Comparison of ENCODE assay signal across 12 mouse cellular contexts in the genomic region with DNA sequence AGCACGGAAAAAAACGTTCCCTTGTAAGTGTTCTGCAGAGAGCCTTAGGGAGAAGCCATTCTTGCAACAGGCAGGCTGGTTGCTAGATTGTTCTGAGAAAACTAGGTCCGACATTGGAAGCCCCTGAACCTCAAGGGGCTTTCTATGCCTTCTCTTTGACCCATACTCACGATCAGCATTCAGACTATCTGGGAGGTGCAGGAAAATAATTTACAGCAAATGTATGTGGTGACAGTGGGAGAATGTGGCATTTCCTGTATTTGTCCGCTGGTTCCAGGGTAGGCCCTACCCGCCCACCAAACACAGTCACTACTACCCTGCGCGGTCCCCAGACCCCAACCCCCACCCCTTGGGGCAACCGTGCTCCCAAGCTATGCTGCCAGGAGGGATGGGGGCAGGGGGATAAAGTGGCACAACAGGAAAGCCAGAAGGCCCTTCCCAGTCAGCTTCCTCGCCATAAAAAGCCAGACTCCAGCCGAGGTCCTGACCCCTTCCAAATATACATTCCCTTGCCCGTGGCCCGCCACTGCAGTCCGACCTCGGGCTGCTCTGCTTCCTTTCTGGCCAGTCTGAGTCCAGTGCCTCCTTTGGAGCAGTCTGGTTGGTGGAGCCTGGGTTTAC. TPM values are rescaled to one million over a fixed set of nuclear protein-coding genes. Genes with fewer than 3 reads are reported as not detected.
DNase-seq lines count a peak whose midpoint lies in the region; ATAC-seq and TF ChIP-seq lines count a peak whose summit lies in the region.
"Had no signal": no experiment of that assay in that cellular context is flagged by ENCODE, and none has a peak within 500 bp of the region (broad histone marks: within the 10 kb centered on the region; RNA-seq: fewer than 3 reads in every experiment).

No protein-coding gene starts in this region.

- H3K9ac ChIP-seq in heart, embryonic 12.5 days, result peak overlapping the region; percentile 27; the same call in 1 of the 2 replicates
- H3K9ac ChIP-seq in hindbrain, embryonic 14.5 days, result no peak overlapping the region
- no peak overlapping the region for H3K9ac ChIP-seq in neural tube, embryonic 14.5 days (replicated peaks; ENCODE audit: low read depth, low read length)
- H3K9ac ChIP-seq: liver, embryonic 13.5 days had no signal

- no peak overlapping the region for H3K4me3 ChIP-seq in heart, embryonic 12.5 days
- no peak overlapping the region; the same call in 1 of the 2 replicates for H3K4me3 ChIP-seq in layer of hippocampus, adult 2 months
- no peak overlapping the region for H3K4me3 ChIP-seq in hindbrain, embryonic 14.5 days (replicated peaks; ENCODE audit: low read length)
- H3K4me3 ChIP-seq in neural tube, embryonic 14.5 days (ENCODE audit: low read depth, low read length), result no peak overlapping the region
- H3K4me3 ChIP-seq: gastrocnemius, adult 2 months; liver, embryonic 13.5 days; myocyte had no signal

- H3K27me3 ChIP-seq in heart, embryonic 12.5 days (replicated peaks), result peaks cover 66% of the 10 kb centered on the region
- peaks cover 95% of the 10 kb centered on the region for H3K27me3 ChIP-seq in hindbrain, embryonic 14.5 days (ENCODE audit: control insufficient read depth, insufficient read depth, low read length)
- H3K27me3 ChIP-seq in neural tube, embryonic 14.5 days (ENCODE audit: control insufficient read depth, insufficient read depth, low read length), result peaks cover 63% of the 10 kb centered on the region

- ATAC-seq in heart, embryonic 12.5 days (ENCODE audit: insufficient number of reproducible peaks, low FRiP score), result peak; percentile 51; the same call in 1 of the 2 replicates
- ATAC-seq in hindbrain, embryonic 14.5 days (ENCODE audit: low FRiP score), result no peak
- ATAC-seq in neural tube, embryonic 14.5 days (ENCODE audit: low read depth), result no peak

- no peaks in the 10 kb centered on the region for H3K36me3 ChIP-seq in heart, embryonic 12.5 days
- no peaks in the 10 kb centered on the region for H3K36me3 ChIP-seq in hindbrain, embryonic 14.5 days (replicated peaks; ENCODE audit: control insufficient read depth, insufficient read depth)
- no peaks in the 10 kb centered on the region for H3K36me3 ChIP-seq in neural tube, embryonic 14.5 days (ENCODE audit: control insufficient read depth, insufficient read depth, low read length)
- H3K36me3 ChIP-seq: liver, embryonic 13.5 days had no signal

- peaks cover 45% of the 10 kb centered on the region for H3K4me1 ChIP-seq in heart, embryonic 12.5 days (replicated peaks)
- peaks cover 5% of the 10 kb centered on the region; the same call in 1 of the 2 replicates for H3K4me1 ChIP-seq in hindbrain, embryonic 14.5 days (replicated peaks; ENCODE audit: control insufficient read depth, insufficient read depth, low read length)
- no peaks in the 10 kb centered on the region for H3K4me1 ChIP-seq in neural tube, embryonic 14.5 days (ENCODE audit: control insufficient read depth, insufficient read depth, low read length)

- no peak for TF ChIP-seq CTCF in layer of hippocampus, adult 2 months (conservative IDR thresholded peaks at IDR 0.05)

- WGBS in heart, embryonic 12.5 days, result 33% methylated on average over 15 of the region's 15 CpGs
- 32% methylated on average over 15 of the region's 15 CpGs for WGBS in hindbrain, embryonic 14.5 days
- WGBS in neural tube, embryonic 14.5 days, result 25% methylated on average over 15 of the region's 15 CpGs

- peak overlapping the region; percentile 40; the same call in 1 of the 2 replicates for H3K27ac ChIP-seq in heart, embryonic 12.5 days (ENCODE audit: poor library complexity, severe bottlenecking)
- H3K27ac ChIP-seq in layer of hippocampus, adult 2 months, result peak overlapping the region; percentile 51; the same call in 1 of the 2 replicates
- peak overlapping the region; percentile 47; the same call in 1 of the 2 replicates for H3K27ac ChIP-seq in hindbrain, embryonic 14.5 days
- 0 out of 2 replicates have a peak overlapping the region, but pooled peaks have one; percentile 44 for H3K27ac ChIP-seq in neural tube, embryonic 14.5 days (ENCODE audit: low read depth, low read length)
- H3K27ac ChIP-seq: gastrocnemius, adult 2 months; liver, embryonic 13.5 days had no signal

- no peaks in the 10 kb centered on the region for H3K9me3 ChIP-seq in heart, embryonic 12.5 days (replicated peaks)
- no peaks in the 10 kb centered on the region for H3K9me3 ChIP-seq in hindbrain, embryonic 14.5 days (ENCODE audit: control insufficient read depth, low read length)
- H3K9me3 ChIP-seq in neural tube, embryonic 14.5 days (ENCODE audit: control insufficient read depth, low read length), result no peaks in the 10 kb centered on the region
- H3K9me3 ChIP-seq: liver, embryonic 13.5 days had no signal

- peak overlapping the region; percentile 32 for H3K4me2 ChIP-seq in heart, embryonic 12.5 days
- H3K4me2 ChIP-seq in hindbrain, embryonic 14.5 days (replicated peaks), result 0 out of 2 replicates have a peak overlapping the region, but pooled peaks have one; percentile 17
- no peak overlapping the region for H3K4me2 ChIP-seq in neural tube, embryonic 14.5 days (ENCODE audit: low read depth, low read length)
- H3K4me2 ChIP-seq: liver, embryonic 13.5 days had no signal

- DNase-seq in heart, postnatal 4 days, result no peak
- no peak for DNase-seq in layer of hippocampus, adult 2 months (ENCODE audit: low spot score in 2 of 2)
- no peak for DNase-seq in layer of hippocampus, postnatal 25 days (ENCODE audit: extremely low spot score in 1 of 2, low spot score in 1 of 2)
- DNase-seq in hindbrain, embryonic 14.5 days (ENCODE audit: low spot score), result no peak
- no peak for DNase-seq in Muller cell, postnatal 12 days (ENCODE audit: inconsistent ontology term)
- DNase-seq: adrenal gland, postnatal 25 days; gastrocnemius, adult 2 months; liver, embryonic 13.5 days; thymus, postnatal 25 days had no signal

RNA-seq across cellular contexts. Expression of a gene that starts 9.1 kb away (rescaled TPM):
- 5.4 and 6.4 TPM in 2 replicates for polyA plus RNA-seq in heart, embryonic 12.5 days (2016; fragmentation: Nextera tagmentation; extraction: Ambion mirVana)
- 10 to 100 TPM in 1 of 2 experiments, 1 to 10 TPM in 1; 8.7 to 10.1 TPM for total RNA-seq in heart, postnatal 4 days (2021)
- total RNA-seq in layer of hippocampus, adult 2 months (2021), result 1 to 10 TPM; 4.2 to 5.2 TPM
- 1 to 10 TPM; 3.6 to 4.2 TPM for total RNA-seq in layer of hippocampus, postnatal 25 days (2021)
- 2.3 and 2.9 TPM in 2 replicates for polyA plus RNA-seq in hindbrain, embryonic 14.5 days (2014; fragmentation: Nextera tagmentation; extraction: Ambion mirVana)
- 0.50 and 3.0 TPM in 2 replicates for polyA plus RNA-seq in neural tube, embryonic 14.5 days (2014; fragmentation: Nextera tagmentation; extraction: Ambion mirVana)
